In the genomic region with DNA sequence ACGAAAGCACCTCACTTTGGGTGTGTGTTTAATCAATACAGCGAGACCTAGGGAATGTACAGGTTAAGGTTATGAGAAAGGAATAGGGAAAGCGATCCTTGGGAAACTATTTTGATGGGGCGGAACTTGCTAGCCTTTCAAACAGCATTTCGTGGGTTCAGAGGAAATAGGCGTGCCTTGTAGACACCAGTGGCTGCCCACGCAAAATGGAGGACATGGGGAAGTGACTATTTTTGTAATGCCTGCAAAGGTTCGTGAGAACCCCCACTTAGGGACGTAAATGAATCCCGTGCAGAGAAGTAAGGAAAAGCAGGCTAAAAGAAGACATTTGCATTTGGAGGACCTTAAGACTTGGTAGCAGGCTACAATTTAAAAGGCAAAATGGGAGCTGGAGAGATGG, we compare ENCODE assay signal across 13 mouse cellular contexts.
DNase-seq lines count a peak whose midpoint lies in the region; ATAC-seq lines count a peak whose summit lies in the region.
"Had no signal": no experiment of that assay in that cellular context is flagged by ENCODE, and none has a peak within 500 bp of the region (broad histone marks: within the 10 kb centered on the region; RNA-seq: fewer than 3 reads in every experiment).

No protein-coding gene starts in this region.

- 82% methylated on average over 10 of the region's 10 CpGs for WGBS in heart, embryonic 14.5 days
- WGBS in heart, embryonic 12.5 days = 79% methylated on average over 10 of the region's 10 CpGs
- WGBS in hindbrain, embryonic 13.5 days = 78% methylated on average over 10 of the region's 10 CpGs
- 78% methylated on average over 10 of the region's 10 CpGs for whole genome bisulfite sequencing in midbrain, embryonic 16.5 days

- H3K9me3 ChIP-seq in heart, embryonic 14.5 days (ENCODE audit: control insufficient read depth, low read length) = no peaks in the 10 kb centered on the region
- no peaks in the 10 kb centered on the region for H3K9me3 ChIP-seq in heart, embryonic 12.5 days (replicated peaks)
- H3K9me3 ChIP-seq in hindbrain, embryonic 13.5 days = no peaks in the 10 kb centered on the region
- H3K9me3 ChIP-seq in midbrain, embryonic 16.5 days (replicated peaks; ENCODE audit: control insufficient read depth, low read length, poor library complexity, severe bottlenecking) = no peaks in the 10 kb centered on the region

- H3K27me3 ChIP-seq in heart, embryonic 14.5 days (ENCODE audit: control insufficient read depth, insufficient read depth, low read length) = no peaks in the 10 kb centered on the region
- no peaks in the 10 kb centered on the region for H3K27me3 ChIP-seq in heart, embryonic 12.5 days (replicated peaks)
- H3K27me3 ChIP-seq in hindbrain, embryonic 13.5 days = no peaks in the 10 kb centered on the region
- H3K27me3 ChIP-seq in midbrain, embryonic 16.5 days (ENCODE audit: control insufficient read depth, insufficient read depth, low read depth, low read length) = no peaks in the 10 kb centered on the region

- no peak overlapping the region for H3K4me3 ChIP-seq in heart, embryonic 14.5 days (ENCODE audit: control insufficient read depth in 1 of 2, insufficient read depth in 1 of 2, low read depth in 1 of 2, low read length in 2 of 2)
- no peak overlapping the region for H3K4me3 ChIP-seq in heart, embryonic 12.5 days
- no peak overlapping the region for H3K4me3 ChIP-seq in hindbrain, embryonic 13.5 days
- H3K4me3 ChIP-seq in midbrain, embryonic 16.5 days (ENCODE audit: low read depth, low read length) = no peak overlapping the region

- intact Hi-C loops in heart, postnatal 25 days (cut with DNase I) = no loop called here

- H3K4me2 ChIP-seq in heart, embryonic 14.5 days (ENCODE audit: low read length) = 0 out of 2 replicates have a peak overlapping the region, but pooled peaks have one; percentile 28
- no peak overlapping the region for H3K4me2 ChIP-seq in heart, embryonic 12.5 days
- H3K4me2 ChIP-seq in hindbrain, embryonic 13.5 days = peak overlapping the region; percentile 24; the same call in 1 of the 2 replicates
- peak overlapping the region; percentile 42 for H3K4me2 ChIP-seq in midbrain, embryonic 16.5 days (ENCODE audit: low read length)

- peak; percentile 13 for DNase-seq in T-cell, adult 2 months (ENCODE audit: low spot score)
- no peak for DNase-seq in gastrocnemius, adult 8-10 months (ENCODE audit: low spot score in 2 of 2)
- no peak for DNase-seq in frontal cortex, adult 2 months (ENCODE audit: extremely low spot score in 1 of 2, low spot score in 1 of 2)
- no peak for DNase-seq in heart, postnatal 25 days (ENCODE audit: low spot score)
- DNase-seq: cerebellum, postnatal 25 days; gastrocnemius, postnatal 25 days; heart, postnatal 4 days; liver had no signal

- no peaks in the 10 kb centered on the region for H3K4me1 ChIP-seq in heart, embryonic 14.5 days (ENCODE audit: control insufficient read depth in 2 of 2, insufficient read depth in 2 of 2, low read length in 2 of 2)
- no peaks in the 10 kb centered on the region for H3K4me1 ChIP-seq in heart, embryonic 12.5 days (replicated peaks)
- H3K4me1 ChIP-seq in hindbrain, embryonic 13.5 days (replicated peaks) = peaks cover 10% of the 10 kb centered on the region; the same call in 1 of the 2 replicates
- H3K4me1 ChIP-seq in midbrain, embryonic 16.5 days (ENCODE audit: control insufficient read depth, insufficient read depth, low read length) = peaks cover 6% of the 10 kb centered on the region; the same call in 1 of the 2 replicates

- H3K27ac ChIP-seq in heart, embryonic 14.5 days (replicated peaks in 1 of 2; ENCODE audit: control insufficient read depth in 1 of 2, insufficient read depth in 1 of 2, low read depth in 2 of 2, low read length in 2 of 2) = no peak overlapping the region
- H3K27ac ChIP-seq in heart, embryonic 12.5 days (ENCODE audit: poor library complexity, severe bottlenecking) = no peak overlapping the region
- peak overlapping the region; percentile 64 for H3K27ac ChIP-seq in hindbrain, embryonic 13.5 days
- H3K27ac ChIP-seq in midbrain, embryonic 16.5 days (ENCODE audit: low read length) = peak overlapping the region; percentile 63

- ATAC-seq in heart, embryonic 14.5 days (ENCODE audit: insufficient number of reproducible peaks, insufficient read depth, low FRiP score, low read depth) = no peak
- no peak for ATAC-seq in heart, embryonic 12.5 days (ENCODE audit: insufficient number of reproducible peaks, low FRiP score)
- ATAC-seq in hindbrain, embryonic 13.5 days (ENCODE audit: low FRiP score) = no peak
- no peak for ATAC-seq in midbrain, embryonic 16.5 days

- no peaks in the 10 kb centered on the region for H3K36me3 ChIP-seq in heart, embryonic 14.5 days (ENCODE audit: control insufficient read depth, insufficient read depth, low read length)
- no peaks in the 10 kb centered on the region for H3K36me3 ChIP-seq in heart, embryonic 12.5 days
- H3K36me3 ChIP-seq in hindbrain, embryonic 13.5 days = no peaks in the 10 kb centered on the region
- H3K36me3 ChIP-seq in midbrain, embryonic 16.5 days (ENCODE audit: control insufficient read depth, insufficient read depth, low read length) = no peaks in the 10 kb centered on the region
- H3K36me3 ChIP-seq: G1E had no signal

- H3K9ac ChIP-seq in heart, embryonic 14.5 days (ENCODE audit: low read length) = no peak overlapping the region
- no peak overlapping the region for H3K9ac ChIP-seq in heart, embryonic 12.5 days
- H3K9ac ChIP-seq in hindbrain, embryonic 13.5 days = peak overlapping the region; percentile 51
- H3K9ac ChIP-seq in midbrain, embryonic 16.5 days (ENCODE audit: low read depth, low read length) = no peak overlapping the region

Comparison
In these comparisons a context has a peak if more than half of its experiments do, and no peak if none do; other contexts are left out.
1. H3K27ac ChIP-seq: peak in hindbrain, embryonic 13.5 days (single experiment) and midbrain, embryonic 16.5 days (single experiment); none in heart, embryonic 14.5 days (0 of 2) and heart, embryonic 12.5 days (single experiment).